Mouse (Mus musculus) layer of hippocampus, postnatal 14 days (tissue): ENCODE data around the gene Cacna2d1. TPM values are rescaled to one million over a fixed set of nuclear protein-coding genes. Genes with fewer than 3 reads are reported as not detected.

ENCODE experiments used
- DNase-seq, 2 experiments: peaks; one replicate each; pipeline ENCODE4 v3.0.0; 2021 to 2022; ENCODE audit warnings: low spot score in 2 of 2, mixed read lengths in 1 of 2
- total RNA-seq, 2 experiments: library from RNA; stranded (reverse); gene quantifications; 2 replicates each; pipeline ENCODE4 v1.2.3; 2021

Cacna2d1 gene
- total RNA-seq, 2 experiments from 2014 or later, result 134 to 141 TPM

- DNase-seq, result no peak
These were observed 113.1 kb downstream of the Cacna2d1 start for GRCm38 (mm10) chr5:16047452-16048191.

- DNase-seq, result peak in 1 of 2 experiments; percentile 44
These were observed 122.3 kb downstream of the Cacna2d1 start for GRCm38 (mm10) chr5:16056795-16057194.

- DNase-seq, result no peak
These were observed 128.3 kb downstream of the Cacna2d1 start for GRCm38 (mm10) chr5:16062773-16063172.

DNA sequence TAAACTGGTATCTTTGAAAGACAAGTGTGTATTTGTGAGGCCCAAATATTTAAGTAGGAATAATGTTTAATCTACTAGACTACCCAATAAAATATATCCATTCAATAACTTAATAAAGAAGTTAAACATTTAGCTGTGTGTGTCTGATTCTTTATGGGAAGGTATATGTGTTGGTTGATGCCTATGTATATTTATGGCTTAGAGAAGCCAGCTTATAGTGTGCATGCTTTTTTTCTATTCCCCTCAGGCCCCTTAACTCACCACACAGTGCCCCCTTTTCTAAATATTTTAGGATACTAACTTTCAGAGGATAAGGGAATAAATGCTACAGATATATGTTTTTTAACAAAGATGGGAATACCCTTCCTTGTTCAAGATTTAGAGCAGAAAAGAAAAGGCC is 128.8 kb downstream of the Cacna2d1 start:
- DNase-seq, result no peak

DNA sequence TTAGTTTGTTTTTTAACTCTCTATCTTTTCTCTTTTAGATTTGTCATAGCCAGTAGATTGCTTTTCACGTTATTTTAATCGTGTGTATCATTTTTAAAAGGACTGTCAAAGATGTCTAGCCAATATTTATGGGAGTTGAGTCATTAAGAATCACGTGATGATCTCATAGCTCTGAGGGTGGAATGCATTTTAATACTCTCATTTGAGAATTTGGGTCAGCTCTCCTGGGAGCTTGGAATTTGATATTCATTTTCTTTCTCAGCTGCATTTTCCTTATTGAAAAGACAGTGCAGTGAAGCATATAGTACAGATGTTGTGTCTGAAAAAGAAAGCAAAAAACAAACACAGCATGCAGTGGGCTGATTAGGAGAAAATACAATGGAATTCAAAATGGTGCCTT is 129.5 kb downstream of the Cacna2d1 start:
- DNase-seq, result no peak

- DNase-seq, result no peak
These were observed 131.3 kb downstream of the Cacna2d1 start for GRCm38 (mm10) chr5:16065816-16066215.

DNA sequence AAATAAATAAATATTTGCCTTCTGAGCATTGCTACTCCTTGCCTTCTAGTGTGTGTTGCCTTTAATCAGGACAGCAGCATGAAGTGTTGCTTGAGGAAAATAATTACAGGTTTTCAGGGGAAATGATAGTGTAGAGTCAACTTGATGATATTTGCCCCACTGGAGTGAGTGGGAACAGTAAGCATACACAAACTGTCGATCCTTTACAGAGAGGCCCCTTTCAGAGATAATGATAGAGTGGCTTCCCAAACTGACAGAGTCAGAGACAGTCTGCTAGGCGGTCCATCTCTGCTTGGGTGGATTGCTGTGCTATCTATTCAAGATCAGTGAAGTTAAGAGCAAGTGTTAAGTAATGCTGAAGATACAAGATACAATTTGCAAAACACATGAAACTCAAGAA is 147.8 kb downstream of the Cacna2d1 start:
- DNase-seq, result no peak

GRCm38 (mm10) chr5:16086979-16087902 is 152.8 kb downstream of the Cacna2d1 start:
- peak in 1 of 2 experiments; percentile 13 for DNase-seq

GRCm38 (mm10) chr5:16087995-16088394 is 153.5 kb downstream of the Cacna2d1 start:
- no peak for DNase-seq

GRCm38 (mm10) chr5:16092540-16092939 is 158.0 kb downstream of the Cacna2d1 start:
- no peak for DNase-seq

DNA sequence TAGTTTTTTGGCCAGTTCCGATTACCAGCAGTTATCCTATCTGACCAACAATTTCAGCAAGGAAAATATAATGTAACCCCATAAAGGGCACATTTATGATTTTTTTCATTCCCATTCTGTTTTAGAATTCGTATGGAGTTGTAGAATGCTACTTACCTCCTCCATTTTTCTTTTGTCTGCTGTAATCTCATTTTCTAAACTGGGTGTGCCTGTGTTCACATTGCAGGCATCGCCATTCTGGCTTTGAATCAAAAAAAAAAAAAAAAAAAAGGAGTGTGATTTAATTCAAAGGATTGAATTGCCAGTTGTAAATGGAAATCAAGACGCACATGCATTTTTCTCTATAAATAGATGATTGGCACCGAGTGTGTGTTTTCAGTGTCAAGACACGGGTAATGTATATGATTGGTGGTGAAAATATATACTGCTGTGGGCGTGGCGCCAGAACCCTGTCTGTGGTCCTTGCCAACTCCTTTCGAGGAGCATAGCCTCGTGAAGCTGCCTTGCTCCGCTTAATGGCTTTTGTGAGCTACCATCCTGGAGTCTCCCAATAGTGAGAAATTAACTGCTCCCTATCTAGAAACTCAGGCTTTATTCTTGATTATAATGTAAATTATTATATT is 158.7 kb downstream of the Cacna2d1 start:
- no peak for DNase-seq

DNA sequence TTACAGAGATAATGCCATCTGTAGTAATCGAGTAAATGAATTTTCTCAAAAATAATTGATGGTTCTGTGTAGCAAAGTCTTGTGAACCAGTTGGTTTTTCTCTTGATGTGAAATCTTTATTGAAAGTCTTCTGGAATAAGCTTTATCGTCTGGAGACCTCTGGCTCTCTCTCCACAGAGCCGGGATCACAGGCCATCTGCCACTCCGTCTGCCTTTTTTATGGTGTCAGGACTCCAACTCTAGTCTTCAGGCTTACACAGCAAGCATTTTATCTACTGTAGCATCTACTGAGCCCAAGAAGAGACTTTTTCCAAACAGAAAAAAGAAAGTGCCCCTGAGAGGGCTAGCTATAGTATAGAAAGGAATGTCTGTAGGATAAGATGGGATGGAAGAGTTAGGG is 160.9 kb downstream of the Cacna2d1 start:
- no peak for DNase-seq

DNA sequence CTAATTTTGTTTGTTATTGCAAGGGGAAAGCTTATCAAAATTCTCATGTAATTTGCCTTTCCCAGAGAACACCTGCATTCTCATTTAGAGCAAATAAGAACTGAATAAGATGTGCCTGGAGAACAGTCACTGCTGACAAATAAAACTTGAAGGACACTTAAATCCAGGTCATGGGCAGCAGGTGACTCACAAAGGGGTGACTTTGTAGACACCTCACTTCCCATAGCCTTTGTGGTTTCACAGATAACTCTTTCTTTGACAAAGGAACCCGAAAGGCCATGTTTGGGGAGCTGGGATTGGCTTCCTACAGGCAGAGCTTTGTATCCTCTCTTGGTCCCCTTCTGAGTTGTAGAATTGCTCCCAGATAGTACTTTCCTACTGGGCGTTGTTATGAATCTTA is 164.3 kb downstream of the Cacna2d1 start:
- DNase-seq, result no peak

DNA sequence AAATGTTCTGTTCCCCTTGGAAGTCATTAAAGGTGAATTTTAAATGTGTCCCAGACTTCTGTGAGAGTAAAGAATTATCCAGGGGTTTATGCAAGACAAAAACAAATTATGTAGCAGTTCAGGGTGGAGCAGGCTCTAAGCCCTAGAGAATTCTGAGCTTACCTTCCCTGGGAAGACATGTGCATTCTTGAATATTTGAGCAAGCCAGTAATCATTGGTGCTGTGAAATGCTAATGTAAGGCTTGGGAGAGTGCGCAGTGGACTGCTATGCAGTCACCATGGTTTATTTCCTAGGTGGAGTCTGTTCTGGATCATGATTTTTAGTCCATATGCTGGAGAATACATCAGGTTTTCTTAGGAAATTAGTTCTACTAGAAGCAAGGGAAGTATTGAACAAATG is 167.3 kb downstream of the Cacna2d1 start:
- no peak for DNase-seq

DNA sequence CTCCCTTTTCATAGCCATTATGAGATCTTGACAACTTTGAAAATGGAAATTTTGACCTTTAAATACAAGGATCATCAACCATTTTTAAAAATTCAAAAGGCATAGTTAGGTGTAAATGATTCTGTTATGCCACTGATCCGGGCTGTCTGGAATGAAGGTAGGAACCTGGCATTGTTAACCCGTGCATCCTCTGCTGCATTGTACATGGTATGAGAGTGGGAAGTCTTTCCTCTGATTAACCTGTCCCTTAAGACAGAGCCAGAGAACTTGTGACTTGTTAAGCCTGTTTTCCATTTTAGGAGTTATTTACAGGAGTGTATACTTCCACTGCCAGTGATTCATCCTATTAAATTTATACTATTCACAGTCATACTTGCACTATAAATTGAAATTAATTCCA is 171.2 kb downstream of the Cacna2d1 start:
- no peak for DNase-seq

DNA sequence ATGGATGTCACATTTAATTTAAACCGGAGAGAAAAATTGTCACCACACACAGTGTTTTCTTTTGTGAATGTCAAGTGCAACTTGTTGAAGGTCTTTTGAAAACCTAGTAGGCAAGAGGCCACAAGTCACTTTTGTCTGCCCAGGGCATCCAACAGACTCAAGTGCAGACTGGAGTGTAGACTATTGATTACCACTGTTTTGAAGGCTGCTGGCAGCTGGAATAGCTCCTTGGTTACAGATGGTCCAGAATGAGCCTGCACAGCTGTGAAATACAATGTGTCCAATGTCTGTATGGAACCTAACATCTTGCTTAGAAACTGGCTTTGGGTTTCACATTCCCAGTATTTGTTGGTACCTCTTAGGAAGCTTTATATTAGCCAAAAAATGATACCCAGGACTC is 176.2 kb downstream of the Cacna2d1 start:
- no peak for DNase-seq

GRCm38 (mm10) chr5:16113879-16114278 is 179.4 kb downstream of the Cacna2d1 start:
- no peak for DNase-seq

- DNase-seq, result no peak
These were observed 186.8 kb downstream of the Cacna2d1 start for GRCm38 (mm10) chr5:16121334-16121733.

DNA sequence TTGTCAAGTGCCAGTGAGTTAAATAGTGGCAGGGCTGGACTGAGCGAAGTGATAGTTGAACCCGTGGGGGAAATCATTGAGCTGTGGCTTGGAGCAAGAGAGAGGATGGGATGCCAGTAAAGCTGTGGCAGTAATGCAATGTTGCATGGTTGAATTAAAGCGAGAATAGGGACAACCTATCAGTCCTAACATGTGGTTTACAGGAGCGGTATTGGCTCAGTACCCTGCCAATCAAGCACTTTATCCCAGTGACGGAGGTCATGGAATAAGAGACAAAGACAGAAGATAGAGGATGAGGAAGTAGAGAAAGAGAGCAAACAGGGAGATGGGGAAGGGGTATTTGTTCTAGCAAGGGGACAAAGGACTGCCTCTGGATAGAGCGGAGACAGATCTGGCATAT is 187.6 kb downstream of the Cacna2d1 start:
- no peak for DNase-seq

DNA sequence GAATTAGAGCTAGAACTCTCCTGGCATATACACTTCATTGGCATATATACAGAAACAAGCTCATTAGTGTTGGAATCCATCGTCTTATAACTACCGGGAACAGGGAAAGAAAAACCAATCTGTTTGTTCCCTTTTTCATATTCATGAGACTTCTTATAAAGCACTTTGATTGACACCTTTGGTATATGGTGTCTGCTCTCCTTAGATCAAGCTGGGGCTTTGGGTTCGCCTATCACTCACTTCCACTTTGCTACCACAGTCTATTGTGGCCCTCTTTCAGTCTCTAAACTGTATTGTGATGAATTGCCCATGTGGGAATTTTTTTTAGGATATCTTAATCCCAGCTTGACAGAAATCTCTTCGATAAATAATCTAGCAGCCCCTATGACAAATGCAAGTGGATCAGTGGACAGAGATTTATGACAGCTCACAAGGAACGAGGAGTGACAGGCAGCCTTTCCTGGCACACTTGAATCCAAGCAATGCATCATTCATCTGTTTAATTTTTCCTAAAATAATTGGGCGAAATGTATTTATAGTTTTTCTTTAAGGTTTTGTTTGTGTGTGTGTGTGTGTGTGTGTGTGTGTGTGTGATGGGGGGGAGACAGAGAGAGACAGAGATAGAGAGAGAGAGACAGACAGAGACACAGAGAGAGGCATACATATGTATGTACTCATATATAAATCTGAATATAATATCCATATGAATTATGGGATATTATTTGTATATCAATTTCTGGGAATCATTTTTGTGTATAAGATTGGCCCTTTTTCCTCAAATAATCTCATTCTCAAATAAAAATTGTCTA is 200.0 kb downstream of the Cacna2d1 start:
- no peak for DNase-seq

- DNase-seq, result no peak
These were observed 201.5 kb downstream of the Cacna2d1 start for GRCm38 (mm10) chr5:16135986-16136385.
